Mouse (Mus musculus): ENCODE data around the gene Fgf16. TPM values are rescaled to one million over a fixed set of nuclear protein-coding genes. Genes with fewer than 3 reads are reported as not detected.

Gene Fgf16
- polyA plus RNA-seq, 1 experiment from 2014 or later = 0.15 TPM

Other genes with a start within 250 kb of the Fgf16 start
- 137 and 154 TPM in 2 replicates for gene Atrx, start 165.1 kb downstream of the Fgf16 start, polyA plus RNA-seq (2015; fragmentation: Nextera tagmentation; extraction: Ambion mirVana)
- 78.7 and 82.3 TPM in 2 replicates for gene Magt1, start 247.6 kb downstream of the Fgf16 start, polyA plus RNA-seq (2015; fragmentation: Nextera tagmentation; extraction: Ambion mirVana)

Data from stomach, embryonic 16.5 days (tissue).